Mouse (Mus musculus): Measurements from ENCODE around the gene Ppp1r21. TPM values are rescaled to one million over a fixed set of nuclear protein-coding genes. Genes with fewer than 3 reads are reported as not detected.

Gene Ppp1r21
- polyA plus RNA-seq (2014; fragmentation: Illumina TruSeq; extraction: RNeasy Lipid Tissue Mini Kit (QIAGEN cat#74804); ENCODE audit: low read depth, low replicate concordance): 32.9 TPM

GRCm38 (mm10) chr17:88529519-88530235 is at the start of gene Ppp1r21:
TSS of gene Ppp1r21 (plus strand) at chr17:88530118.

GRCm38 (mm10) chr17:88597222-88598055 is 67.5 kb downstream of the Ppp1r21 start, which contains the start of gene Ston1:
TSS of gene Ston1 (plus strand) at chr17:88597684.

Other genes with a start within 250 kb of the Ppp1r21 start
- 32.7 TPM for gene Foxn2, start 89.4 kb upstream of the Ppp1r21 start, polyA plus RNA-seq (2014; fragmentation: Illumina TruSeq; extraction: RNeasy Lipid Tissue Mini Kit (QIAGEN cat#74804); ENCODE audit: low read depth, low replicate concordance)
- 6.9 TPM for gene Ston1, start 67.6 kb downstream of the Ppp1r21 start, polyA plus RNA-seq (2014; fragmentation: Illumina TruSeq; extraction: RNeasy Lipid Tissue Mini Kit (QIAGEN cat#74804); ENCODE audit: low read depth, low replicate concordance)
- gene Gtf2a1l, start 138.5 kb downstream of the Ppp1r21 start, polyA plus RNA-seq (2014; fragmentation: Illumina TruSeq; extraction: RNeasy Lipid Tissue Mini Kit (QIAGEN cat#74804); ENCODE audit: low read depth, low replicate concordance): not detected

Measured in sigmoid colon, adult 10 weeks (tissue).